Mouse (Mus musculus) heart, adult 2 months (tissue): ENCODE measurements around the gene Pdss2.

Experiments
- CTCF ChIP-seq: fragments of 200-600 bp; IDR thresholded peaks from 2 replicates; pipeline ENCODE4 v1.8.1; 2022; ENCODE audit warnings: antibody characterized with exemption, mild to moderate bottlenecking, moderate library complexity
- EP300 ChIP-seq: fragments of 200-500 bp; IDR thresholded peaks from 2 replicates; pipeline ENCODE4 v1.6.1; 2011; ENCODE audit warnings: low read depth, low read length, control low read depth; ENCODE audit not compliant: insufficient read depth
- POLR2A ChIP-seq: fragments of 200-500 bp; IDR thresholded peaks from 2 replicates; pipeline ENCODE4 v1.6.1; 2011; ENCODE audit warnings: mild to moderate bottlenecking, low read depth, low read length, control low read depth; ENCODE audit not compliant: insufficient read depth

DNA sequence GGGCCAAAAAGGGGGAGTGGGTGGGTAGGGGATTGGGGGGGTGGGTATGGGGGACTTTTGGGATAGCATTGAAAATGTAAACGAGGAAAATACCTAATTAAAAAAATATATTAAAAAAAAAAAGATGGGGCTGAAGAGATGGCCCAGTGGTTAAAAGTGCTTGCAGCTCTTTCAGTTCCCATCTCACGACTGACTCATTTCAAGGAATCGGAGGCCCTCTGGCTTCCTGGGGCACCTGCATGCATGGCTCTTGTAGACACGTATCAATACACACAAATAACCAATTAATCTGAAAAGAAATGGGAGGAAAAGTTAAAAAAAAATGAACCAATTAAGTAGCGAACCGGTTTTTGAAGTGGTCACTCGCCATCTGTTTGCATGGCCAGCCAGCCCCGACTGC lies 155.5 kb downstream of the Pdss2 start:
- TF ChIP-seq CTCF (no peak), POLR2A (no peak), EP300 (no peak)
